Mouse (Mus musculus) liver, embryonic 14.5 days (tissue): ENCODE measurements at regions not wholly inside any gene's neighbourhood (a gene's known extent, or its start where the extent isn't known, plus 50 kb on each side); places are given as distances from the start of the nearest gene placed in this dataset.

Experiments
- CTCF ChIP-seq: IDR thresholded peaks from 2 replicates; pipeline ENCODE4 v1.5.1; 2016; ENCODE audit warnings: antibody characterized with exemption, low read depth, control low read depth
- EP300 ChIP-seq: IDR thresholded peaks from 2 replicates; pipeline ENCODE4 v1.6.1; 2016; ENCODE audit warnings: antibody characterized with exemption, low read depth

DNA sequence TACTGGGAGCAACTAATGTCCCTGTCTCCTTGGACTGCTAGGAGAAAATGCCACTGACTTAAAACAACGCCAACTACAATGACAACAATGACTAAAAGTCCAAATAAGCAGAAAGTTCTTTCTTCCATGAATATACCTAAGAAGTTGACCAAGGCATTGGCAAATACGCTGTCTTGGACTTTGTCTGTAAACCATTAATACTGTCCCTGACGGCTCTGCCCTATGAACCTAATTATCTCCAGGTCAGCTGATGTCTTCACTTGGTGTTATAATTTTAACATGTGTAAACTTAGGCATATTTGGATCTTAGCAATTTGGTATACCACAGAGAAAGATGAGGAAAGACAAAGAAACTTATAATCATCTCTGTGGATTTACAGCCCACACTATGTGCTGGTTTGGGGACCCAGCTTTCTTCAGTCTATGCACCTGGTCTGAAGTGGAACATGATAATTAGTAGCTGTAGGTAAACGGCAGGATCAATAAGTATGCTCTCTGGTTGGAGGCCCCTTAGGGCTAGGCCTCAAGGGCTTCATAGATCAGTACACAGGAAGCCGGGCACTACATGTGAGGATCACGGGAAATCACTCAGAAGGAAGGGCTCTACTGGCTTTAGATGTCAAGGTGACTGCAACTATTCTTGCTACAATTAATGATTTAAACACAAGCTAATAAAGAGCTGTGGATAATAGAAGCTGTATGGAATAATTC is 380.3 kb upstream of the Adgrl2 start:
- no peak for TF ChIP-seq CTCF
- TF ChIP-seq EP300: no peak
